Mouse (Mus musculus): Measurements from ENCODE around the gene Ehbp1. TPM values are rescaled to one million over a fixed set of nuclear protein-coding genes. Genes with fewer than 3 reads are reported as not detected.

The Ehbp1 gene
- 0.08 and 0.18 TPM in 2 replicates for polyA plus RNA-seq (2012; rRNA removed)

GRCm38 (mm10) chr11:22342242-22343207 lies at the start of gene Ehbp1:
Ehbp1 (minus strand) TSS chr11:22342292.

GRCm38 (mm10) chr11:22002783-22003340 lies 339.2 kb downstream of the Ehbp1 start, which contains the start of gene Otx1:
Otx1 (minus strand) TSS chr11:22002897.

Other genes starting within 250 kb of the Ehbp1 start
- gene Tmem17, start 169.8 kb upstream of the Ehbp1 start, polyA plus RNA-seq (2012; rRNA removed): 0.58 and 1.4 TPM in 2 replicates

Data from stomach, adult 2 months (tissue).